Mouse (Mus musculus) hindbrain, embryonic 14.5 days (tissue): ENCODE measurements around the gene Hnrnpc. TPM values are rescaled to one million over a fixed set of nuclear protein-coding genes. Genes with fewer than 3 reads are reported as not detected.
A peak's percentile ranks its signal among the peaks of the same experiment; 100 is the strongest.
"Not testable (repeated sequence)": the region's sequence is repeated elsewhere in the genome, so short reads cannot be mapped to it uniquely, and the experiment has no call there.

Experiments
- ATAC-seq: fragments of 200-750 bp; cut with Nextera tagmentation; 2 replicates; pipeline ENCODE4 v1.8.0; 2017; ENCODE audit warnings: moderate number of reproducible peaks, mild to moderate bottlenecking, moderate TSS enrichment, moderate library complexity; ENCODE audit not compliant: low FRiP score
- DNase-seq: peaks from one replicate; pipeline ENCODE4 v3.0.0-alpha.2; 2015; ENCODE audit warnings: low spot score
- H3K27ac ChIP-seq: fragments of 300-500 bp; sonication (generic); 2 replicates; pipeline ENCODE4 v1.5.1; 2014; ENCODE audit warnings: mild to moderate bottlenecking, moderate library complexity
- H3K27me3 ChIP-seq: fragments of 300-500 bp; sonication (generic); 2 replicates; pipeline ENCODE4 v1.6.1; 2014; ENCODE audit warnings: mild to moderate bottlenecking, low read length, mixed read lengths; ENCODE audit not compliant: control insufficient read depth, insufficient read depth
- H3K36me3 ChIP-seq: fragments of 300-500 bp; sonication (generic); replicated peaks from 2 replicates; pipeline ENCODE4 v1.6.1; 2014; ENCODE audit not compliant: control insufficient read depth, insufficient read depth
- H3K4me1 ChIP-seq: fragments of 300-500 bp; sonication (generic); replicated peaks from 2 replicates; pipeline ENCODE4 v1.6.1; 2014; ENCODE audit warnings: antibody characterized with exemption, low read length, mixed read lengths; ENCODE audit not compliant: control insufficient read depth, insufficient read depth
- H3K4me2 ChIP-seq: fragments of 300-500 bp; sonication (generic); replicated peaks from 2 replicates; pipeline ENCODE4 v1.6.1; 2014; ENCODE audit warnings: mild to moderate bottlenecking, moderate library complexity
- H3K4me3 ChIP-seq: fragments of 300-500 bp; sonication (generic); replicated peaks from 2 replicates; pipeline ENCODE4 v1.5.1; 2014; ENCODE audit warnings: mild to moderate bottlenecking, low read length
- H3K9ac ChIP-seq: fragments of 300-500 bp; sonication (generic); 2 replicates; pipeline ENCODE4 v1.6.1; 2014
- H3K9me3 ChIP-seq: fragments of 300-500 bp; sonication (generic); 2 replicates; pipeline ENCODE4 v1.6.1; 2016; ENCODE audit warnings: low read length; ENCODE audit not compliant: control insufficient read depth
- WGBS: fragments of 180-500 bp; shearing (Covaris S2); extraction: QIAGEN DNeasy Blood & Tissue Kit; methylation state at CpG from one replicate; pipeline ENCODE4 v1.1.7; 2014; 5-methylcytosine and 5-hydroxymethylcytosine counted together
- polyA plus RNA-seq: library from polyadenylated mRNA; unstranded; fragments of >200 nt; fragmentation: Nextera tagmentation; extraction: Ambion mirVana; gene quantifications from 2 replicates; pipeline ENCODE4 v1.2.1, GENCODE M21; 2014

Hnrnpc gene
- polyA plus RNA-seq, 1 experiment from 2014 or later: 451 TPM

GRCm38 (mm10) chr14:52108025-52108424 lies 4.2 kb upstream of the Hnrnpc start:
- DNase-seq: no peak
- no peaks in the 10 kb centered on the region for H3K9me3 ChIP-seq
- H3K4me3 ChIP-seq: no peak overlapping the region
- no peak for ATAC-seq
- 85% methylated on average over 2 of the region's 2 CpGs for WGBS
- H3K9ac ChIP-seq: no peak overlapping the region
- no peak overlapping the region for H3K4me2 ChIP-seq
- no peak overlapping the region for H3K27ac ChIP-seq
- no peaks in the 10 kb centered on the region for H3K27me3 ChIP-seq
- no peaks in the 10 kb centered on the region for H3K36me3 ChIP-seq
- H3K4me1 ChIP-seq: no peaks in the 10 kb centered on the region

GRCm38 (mm10) chr14:52106741-52107140 lies 2.9 kb upstream of the Hnrnpc start:
- 33% methylated on average over 10 of the region's 10 CpGs for WGBS
- peak; percentile 66 for DNase-seq

GRCm38 (mm10) chr14:52105308-52105707 lies 1.5 kb upstream of the Hnrnpc start:
- H3K4me3 ChIP-seq: no peak overlapping the region
- no peak overlapping the region for H3K4me2 ChIP-seq
- H3K9ac ChIP-seq: no peak overlapping the region
- peaks cover 25% of the 10 kb centered on the region for H3K4me1 ChIP-seq
- no peaks in the 10 kb centered on the region for H3K9me3 ChIP-seq
- H3K36me3 ChIP-seq: no peaks in the 10 kb centered on the region; the same call in 1 of the 2 replicates
- DNase-seq (no peak), ATAC-seq (no peak)
- H3K27ac ChIP-seq: no peak overlapping the region
- no peaks in the 10 kb centered on the region for H3K27me3 ChIP-seq
- 93% methylated on average over 2 of the region's 2 CpGs for WGBS

More at GRCm38 (mm10) chr14:52106741-52107140, 2.9 kb upstream of the Hnrnpc start:
- H3K36me3 ChIP-seq: no peaks in the 10 kb centered on the region; the same call in 1 of the 2 replicates
- H3K27ac ChIP-seq: peak overlapping the region; percentile 76
- H3K9ac ChIP-seq: no peak overlapping the region
- peaks cover 12% of the 10 kb centered on the region for H3K4me1 ChIP-seq
- ATAC-seq: no peak
- no peaks in the 10 kb centered on the region for H3K9me3 ChIP-seq
- H3K4me2 ChIP-seq: 0 out of 2 replicates have a peak overlapping the region, but pooled peaks have one; percentile 7
- no peak overlapping the region for H3K4me3 ChIP-seq
- H3K27me3 ChIP-seq: no peaks in the 10 kb centered on the region

GRCm38 (mm10) chr14:52104677-52105285 lies 953 bp upstream of the Hnrnpc start:
- DNase-seq: no peak
- no peaks in the 10 kb centered on the region for H3K9me3 ChIP-seq
- H3K27ac ChIP-seq: peak overlapping the region; percentile 92
- peak overlapping the region; percentile 63 for H3K4me2 ChIP-seq
- ATAC-seq: no peak
- 37% methylated on average over 7 of the region's 7 CpGs for WGBS
- H3K4me1 ChIP-seq: peaks cover 30% of the 10 kb centered on the region
- no peaks in the 10 kb centered on the region for H3K27me3 ChIP-seq
- peak overlapping the region; percentile 52 for H3K9ac ChIP-seq
- peak overlapping the region; percentile 34 for H3K4me3 ChIP-seq
- H3K36me3 ChIP-seq: no peaks in the 10 kb centered on the region; the same call in 1 of the 2 replicates

- H3K4me2 ChIP-seq: peak overlapping the region; percentile 70
- under 1% methylated on average over 30 of the region's 30 CpGs for WGBS
- no peaks in the 10 kb centered on the region for H3K9me3 ChIP-seq
- H3K4me1 ChIP-seq: peaks cover 37% of the 10 kb centered on the region
- peak overlapping the region; percentile 95 for H3K27ac ChIP-seq
- H3K9ac ChIP-seq: peak overlapping the region; percentile 95
- peak overlapping the region; percentile 88 for H3K4me3 ChIP-seq
- DNase-seq (peak; percentile 51), ATAC-seq (no peak; the same call in 1 of the 2 replicates)
- peaks cover 4% of the 10 kb centered on the region; the same call in 1 of the 2 replicates for H3K36me3 ChIP-seq
- H3K27me3 ChIP-seq: no peaks in the 10 kb centered on the region
Measured at GRCm38 (mm10) chr14:52103474-52103855, 363 bp downstream of the Hnrnpc start.

GRCm38 (mm10) chr14:52101285-52102157 lies 2.3 kb downstream of the Hnrnpc start:
- Histone ChIP-seq H3K4me1 (peaks cover 37% of the 10 kb centered on the region), H3K9ac (no peak overlapping the region), H3K27me3 (no peaks in the 10 kb centered on the region), H3K36me3 (peaks cover 12% of the 10 kb centered on the region), H3K4me2 (peak overlapping the region; percentile 70), H3K9me3 (no peaks in the 10 kb centered on the region), H3K27ac (no peak overlapping the region), H3K4me3 (peak overlapping the region; percentile 88)
- DNase-seq: no peak
- no peak for ATAC-seq
- WGBS: 94% methylated on average over 1 of the region's 1 CpGs

GRCm38 (mm10) chr14:52100170-52100960 lies 3.5 kb downstream of the Hnrnpc start:
- Histone ChIP-seq H3K27ac (no peak overlapping the region), H3K4me2 (peak overlapping the region; percentile 70), H3K9ac (no peak overlapping the region), H3K27me3 (no peaks in the 10 kb centered on the region), H3K9me3 (no peaks in the 10 kb centered on the region), H3K36me3 (peaks cover 24% of the 10 kb centered on the region), H3K4me3 (no peak overlapping the region), H3K4me1 (peaks cover 37% of the 10 kb centered on the region)
- WGBS: 80% methylated on average over 5 of the region's 5 CpGs
- DNase-seq (no peak), ATAC-seq (no peak)

- DNase-seq (no peak), ATAC-seq (no peak)
- WGBS: 87% methylated on average over 2 of the region's 2 CpGs
- H3K9me3 ChIP-seq: no peaks in the 10 kb centered on the region
- peaks cover 37% of the 10 kb centered on the region for H3K4me1 ChIP-seq
- no peak overlapping the region for H3K9ac ChIP-seq
- H3K27me3 ChIP-seq: no peaks in the 10 kb centered on the region
- no peak overlapping the region for H3K4me3 ChIP-seq
- H3K27ac ChIP-seq: no peak overlapping the region
- H3K4me2 ChIP-seq: 0 out of 2 replicates have a peak overlapping the region, but pooled peaks have one; percentile 4
- peaks cover 31% of the 10 kb centered on the region for H3K36me3 ChIP-seq
Measured at GRCm38 (mm10) chr14:52099563-52099962, 4.3 kb downstream of the Hnrnpc start.

GRCm38 (mm10) chr14:52098387-52098786 lies 5.4 kb downstream of the Hnrnpc start:
- Histone ChIP-seq H3K36me3 (peaks cover 38% of the 10 kb centered on the region), H3K4me1 (peaks cover 37% of the 10 kb centered on the region)
- not testable (repeated sequence) for ATAC-seq, H3K9me3 ChIP-seq, H3K9ac ChIP-seq, H3K27me3 ChIP-seq, H3K27ac ChIP-seq, DNase-seq, H3K4me3 ChIP-seq, H3K4me2 ChIP-seq
- 89% methylated on average over 3 of the region's 3 CpGs for WGBS
